Mouse (Mus musculus) layer of hippocampus, postnatal 25 days (tissue): ENCODE data around the gene Rpl10a. TPM values are rescaled to one million over a fixed set of nuclear protein-coding genes. Genes with fewer than 3 reads are reported as not detected.

Experiments used
- total RNA-seq, 2 experiments: library from RNA; stranded (reverse); gene quantifications; 2 replicates each; pipeline ENCODE4 v1.2.3; 2021

Rpl10a gene
- total RNA-seq, 2 experiments from 2014 or later, result 353 to 376 TPM

Other genes with a start within 250 kb of the Rpl10a start
- gene Tcp11, start 247.8 kb upstream of the Rpl10a start, total RNA-seq, result 1 to 10 TPM; 1.2 to 1.3 TPM
- gene Scube3, start 186.3 kb upstream of the Rpl10a start, total RNA-seq, result 1 to 10 TPM; 1.0 to 1.1 TPM
- 100 to 1,000 TPM in 1 of 2 experiments, 10 to 100 TPM in 1; 95.9 to 109 TPM for gene Zfp523, start 151.3 kb upstream of the Rpl10a start, total RNA-seq
- 1 to 10 TPM; 2.5 to 3.2 TPM for gene Def6, start 120.7 kb upstream of the Rpl10a start, total RNA-seq
- gene Ppard, start 95.8 kb upstream of the Rpl10a start, total RNA-seq, result 10 to 100 TPM; 19.9 to 22.9 TPM
- gene Fance, start 15.0 kb upstream of the Rpl10a start, total RNA-seq, result 10 to 100 TPM; 22.6 to 27.1 TPM
- gene Tead3, start 22.3 kb downstream of the Rpl10a start, total RNA-seq, result 1 to 10 TPM; 2.2 to 4.0 TPM
- not detected for gene Tulp1, start 36.8 kb downstream of the Rpl10a start, total RNA-seq
- gene Fkbp5, start 189.1 kb downstream of the Rpl10a start, total RNA-seq, result 10 to 100 TPM; 62.5 to 85.0 TPM
- not detected for gene Armc12, start 202.3 kb downstream of the Rpl10a start, total RNA-seq
- not detected for gene Clpsl2, start 220.9 kb downstream of the Rpl10a start, total RNA-seq
- not detected for gene Clps, start 232.3 kb downstream of the Rpl10a start, total RNA-seq
- 1 to 10 TPM; 3.6 to 4.0 TPM for gene Lhfpl5, start 247.2 kb downstream of the Rpl10a start, total RNA-seq